Mouse (Mus musculus): ENCODE measurements around the gene Nfxl1. TPM values are rescaled to one million over a fixed set of nuclear protein-coding genes. Genes with fewer than 3 reads are reported as not detected.

Nfxl1 gene
- total and polyA plus RNA-seq, 3 experiments = 8.9 to 17.1 (median 13.5) TPM

DNA sequence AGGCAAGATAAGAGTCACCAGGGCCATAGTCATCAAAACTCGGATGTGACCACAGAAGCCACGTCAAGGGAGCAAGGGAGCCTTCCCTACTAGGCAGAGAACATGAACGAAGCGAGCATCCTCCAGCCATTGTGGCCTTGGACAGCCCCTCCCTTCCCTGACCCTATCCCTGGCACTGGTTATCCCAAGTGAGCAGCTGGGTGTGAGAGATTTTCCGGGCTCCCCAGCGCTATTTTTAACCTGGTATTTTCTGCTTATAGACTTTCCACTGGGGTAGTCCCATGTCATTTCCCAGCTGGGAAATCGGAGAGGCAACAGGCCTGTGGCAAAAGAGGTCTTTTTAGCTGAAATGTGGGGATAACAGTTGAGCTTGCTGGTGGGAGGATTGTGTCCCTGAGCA is 65.6 kb downstream of the Nfxl1 start:
- TF ChIP-seq BHLHE40 (IDR thresholded peaks at IDR 0.05; ENCODE audit: low read depth, low read length) (no peak), EP300 (IDR thresholded peaks at IDR 0.05; ENCODE audit: low read length) (no peak), RCOR1 (conservative IDR thresholded peaks at IDR 0.05; ENCODE audit: low read depth, low read length) (no peak), ZMIZ1 (IDR thresholded peaks at IDR 0.05; ENCODE audit: low read depth, low read length) (no peak), ZC3H11A (IDR thresholded peaks at IDR 0.05; ENCODE audit: low read depth, low read length) (no peak), USF2 (conservative IDR thresholded peaks at IDR 0.05; ENCODE audit: low read depth, low read length) (no peak), MXI1 (IDR thresholded peaks at IDR 0.05; ENCODE audit: low read depth, low read length) (no peak), SIN3A (IDR thresholded peaks at IDR 0.05; ENCODE audit: low read length) (no peak), SMC3 (IDR thresholded peaks at IDR 0.05; ENCODE audit: low read depth, low read length) (no peak), MEF2A (IDR thresholded peaks at IDR 0.05; ENCODE audit: borderline replicate concordance, low read depth, low read length) (no peak), ZNF384 (IDR thresholded peaks at IDR 0.05; ENCODE audit: low read depth, low read length) (no peak), JUN (IDR thresholded peaks at IDR 0.05; ENCODE audit: insufficient read depth, low read depth, low read length) (no peak), ELF1 (IDR thresholded peaks at IDR 0.05; ENCODE audit: low read depth, low read length) (no peak), MAX (IDR thresholded peaks at IDR 0.05; ENCODE audit: low read length) (no peak), UBTF (IDR thresholded peaks at IDR 0.05; ENCODE audit: low read depth, low read length) (no peak), POLR2A (IDR thresholded peaks at IDR 0.05; ENCODE audit: low read depth, low read length) (no peak), USF1 (IDR thresholded peaks at IDR 0.05; ENCODE audit: low read depth, low read length) (no peak), ETS1 (conservative IDR thresholded peaks at IDR 0.05; ENCODE audit: low read depth, low read length) (no peak)
- Histone ChIP-seq H3K4me3 (replicated peaks in 1 of 3; ENCODE audit: low read depth in 2 of 3, low read length in 2 of 3, poor library complexity in 1 of 3) (no peak overlapping the region), H3K9ac (ENCODE audit: insufficient read depth, low read depth) (no peak overlapping the region), H3K27ac (ENCODE audit: insufficient read depth, low read depth) (no peak overlapping the region), H3K36me3 (replicated peaks in 1 of 2; ENCODE audit: control insufficient read depth in 1 of 2, insufficient read depth in 1 of 2, low read length in 1 of 2) (no peaks in the 10 kb centered on the region), H3K4me2 (ENCODE audit: insufficient read depth, low read depth, poor library complexity, severe bottlenecking) (no peak overlapping the region; the same call in 1 of the 2 replicates), H3K79me2 (replicated peaks; ENCODE audit: control insufficient read depth, extremely low read depth, insufficient read depth, poor library complexity, severe bottlenecking) (no peaks in the 10 kb centered on the region), H3K9me3 (replicated peaks; ENCODE audit: low read length) (no peaks in the 10 kb centered on the region), H3K4me1 (ENCODE audit: control insufficient read depth in 1 of 2, insufficient read depth in 2 of 2) (peaks cover 0 to 3% of the 10 kb centered on the region in 2 experiments; a peak in 2 of 4 replicates), H3K27me3 (replicated peaks) (no peaks in the 10 kb centered on the region)
- in situ Hi-C loops (cut with MboI; ENCODE audit: low pct_ligation_motif_present, low pct_unique_long_range_greater_than_20kb, low sequenced_read_pairs) = no loop called here
- dilution Hi-C loops (cut with MboI; ENCODE audit: extremely low pct_ligation_motif_present, extremely low pct_unique_long_range_greater_than_20kb, low sequenced_read_pairs) = no loop called here
- DNase-seq (ENCODE audit: extremely low read depth) = no peak

DNA sequence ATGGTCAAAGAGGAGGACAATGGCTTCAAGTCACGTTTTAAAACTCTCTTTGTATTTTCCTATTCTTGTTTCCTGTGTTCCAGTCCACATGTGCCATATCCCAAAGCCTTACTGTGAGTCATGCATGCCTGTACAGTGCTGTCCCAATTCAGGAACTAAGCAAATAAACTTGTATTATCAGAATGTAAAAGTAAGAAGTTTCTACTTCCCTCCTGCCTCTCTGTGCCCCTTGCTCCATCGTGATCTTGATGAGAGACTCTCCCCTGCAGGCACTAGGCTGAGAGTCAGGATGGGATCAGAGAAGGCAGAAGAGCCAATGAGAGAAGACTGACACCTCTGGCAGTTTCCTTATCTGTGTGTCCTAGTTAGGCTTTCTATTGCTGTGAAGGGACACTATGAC is 68.3 kb downstream of the Nfxl1 start:
- in situ Hi-C loops (cut with MboI; ENCODE audit: low pct_ligation_motif_present, low pct_unique_long_range_greater_than_20kb, low sequenced_read_pairs) = no loop called here
- no peaks in the 10 kb centered on the region for H3K27me3 ChIP-seq (replicated peaks)
- no peaks in the 10 kb centered on the region for H3K79me2 ChIP-seq (replicated peaks; ENCODE audit: control insufficient read depth, extremely low read depth, insufficient read depth, poor library complexity, severe bottlenecking)
- H3K4me3 ChIP-seq (replicated peaks in 1 of 3; ENCODE audit: low read depth in 2 of 3, low read length in 2 of 3, poor library complexity in 1 of 3) = no peak overlapping the region
- H3K36me3 ChIP-seq (replicated peaks in 1 of 2; ENCODE audit: control insufficient read depth in 1 of 2, insufficient read depth in 1 of 2, low read length in 1 of 2) = no peaks in the 10 kb centered on the region
- TF ChIP-seq ZKSCAN1 (IDR thresholded peaks at IDR 0.05; ENCODE audit: borderline replicate concordance, low read depth, low read length) (no peak), POLR2A (IDR thresholded peaks at IDR 0.05; ENCODE audit: low read depth, low read length) (no peak), ZC3H11A (IDR thresholded peaks at IDR 0.05; ENCODE audit: low read depth, low read length) (no peak), USF2 (conservative IDR thresholded peaks at IDR 0.05; ENCODE audit: low read depth, low read length) (no peak), KAT2A (IDR thresholded peaks at IDR 0.05; ENCODE audit: insufficient replicate concordance, low read length) (no peak), GABPA (IDR thresholded peaks at IDR 0.05; ENCODE audit: insufficient replicate concordance, low read depth, low read length) (no peak), MAZ (IDR thresholded peaks at IDR 0.05; ENCODE audit: low read depth, low read length) (no peak), PAX5 (IDR thresholded peaks at IDR 0.05; ENCODE audit: low read length) (no peak), MEF2A (IDR thresholded peaks at IDR 0.05; ENCODE audit: borderline replicate concordance, low read depth, low read length) (no peak), RCOR1 (conservative IDR thresholded peaks at IDR 0.05; ENCODE audit: low read depth, low read length) (no peak), CHD1 (IDR thresholded peaks at IDR 0.05; ENCODE audit: low read depth, low read length) (no peak), NRF1 (IDR thresholded peaks at IDR 0.05; ENCODE audit: low read depth, low read length) (no peak), MXI1 (IDR thresholded peaks at IDR 0.05; ENCODE audit: low read depth, low read length) (no peak), EP300 (IDR thresholded peaks at IDR 0.05; ENCODE audit: low read length) (no peak), ELF1 (IDR thresholded peaks at IDR 0.05; ENCODE audit: low read depth, low read length) (no peak), SIN3A (IDR thresholded peaks at IDR 0.05; ENCODE audit: low read length) (no peak), ZNF384 (IDR thresholded peaks at IDR 0.05; ENCODE audit: low read depth, low read length) (no peak)
- H3K27ac ChIP-seq (ENCODE audit: insufficient read depth, low read depth) = no peak overlapping the region
- H3K4me1 ChIP-seq (ENCODE audit: control insufficient read depth in 1 of 2, insufficient read depth in 2 of 2) = no peaks in the 10 kb centered on the region
- H3K4me2 ChIP-seq (ENCODE audit: insufficient read depth, low read depth, poor library complexity, severe bottlenecking) = no peak overlapping the region
- no peaks in the 10 kb centered on the region for H3K9me3 ChIP-seq (replicated peaks; ENCODE audit: low read length)
- H3K9ac ChIP-seq (ENCODE audit: insufficient read depth, low read depth) = no peak overlapping the region
- no peak for DNase-seq (ENCODE audit: extremely low read depth)
- dilution Hi-C loops (cut with MboI; ENCODE audit: extremely low pct_ligation_motif_present, extremely low pct_unique_long_range_greater_than_20kb, low sequenced_read_pairs) = no loop called here
